Mouse (Mus musculus) cerebellum, adult 2 months (tissue): ENCODE data around the gene Plxna2. TPM values are rescaled to one million over a fixed set of nuclear protein-coding genes. Genes with fewer than 3 reads are reported as not detected.
A peak's percentile ranks its signal among the peaks of the same experiment; 100 is the strongest.

Experiments used
- DNase-seq, 2 experiments: peaks; one replicate each; pipeline ENCODE4 v3.0.0; 2021
- H3K27ac ChIP-seq: fragments of 200-500 bp; 2 replicates; pipeline ENCODE4 v1.5.1; 2012; ENCODE audit warnings: low read length, control low read depth, inconsistent platforms; ENCODE audit not compliant: insufficient read depth
- H3K27me3 ChIP-seq: fragments of 200-500 bp; 2 replicates; pipeline ENCODE4 v1.6.1; 2012; ENCODE audit warnings: inconsistent platforms, mild to moderate bottlenecking, low read length, moderate library complexity; ENCODE audit not compliant: control insufficient read depth, insufficient read depth
- H3K4me1 ChIP-seq: fragments of 200-500 bp; 2 replicates; pipeline ENCODE4 v1.6.1; 2011; ENCODE audit warnings: low read length; ENCODE audit not compliant: control insufficient read depth, insufficient read depth
- H3K4me3 ChIP-seq: fragments of 200-500 bp; replicated peaks from 2 replicates; pipeline ENCODE3; 2011; ENCODE audit warnings: mild to moderate bottlenecking, low read depth, low read length, control low read depth; ENCODE audit not compliant: insufficient read depth
- CTCF ChIP-seq: fragments of 200-500 bp; IDR thresholded peaks from 2 replicates; pipeline ENCODE4 v1.5.1; 2011; ENCODE audit warnings: low read depth, mild to moderate bottlenecking, control low read depth, low read length, moderate library complexity, borderline replicate concordance; ENCODE audit not compliant: insufficient read depth
- POLR2A ChIP-seq: fragments of 200-500 bp; IDR thresholded peaks from 2 replicates; pipeline ENCODE4 v1.6.1; 2011; ENCODE audit warnings: low read length, control low read depth, borderline replicate concordance; ENCODE audit not compliant: insufficient read depth
- WGBS: fragments of 180-500 bp; shearing (Covaris S2); methylation state at CpG from one replicate; pipeline ENCODE4 v1.1.7; 2018; 5-methylcytosine and 5-hydroxymethylcytosine counted together
- polyA plus RNA-seq: library from polyadenylated mRNA; depleted of rRNA; stranded (reverse); fragments of >200 nt; gene quantifications from 2 replicates; pipeline ENCODE4 v1.2.3, GENCODE M21; 2012

The Plxna2 gene
- polyA plus RNA-seq, 1 experiment, result 18.0 TPM

DNA sequence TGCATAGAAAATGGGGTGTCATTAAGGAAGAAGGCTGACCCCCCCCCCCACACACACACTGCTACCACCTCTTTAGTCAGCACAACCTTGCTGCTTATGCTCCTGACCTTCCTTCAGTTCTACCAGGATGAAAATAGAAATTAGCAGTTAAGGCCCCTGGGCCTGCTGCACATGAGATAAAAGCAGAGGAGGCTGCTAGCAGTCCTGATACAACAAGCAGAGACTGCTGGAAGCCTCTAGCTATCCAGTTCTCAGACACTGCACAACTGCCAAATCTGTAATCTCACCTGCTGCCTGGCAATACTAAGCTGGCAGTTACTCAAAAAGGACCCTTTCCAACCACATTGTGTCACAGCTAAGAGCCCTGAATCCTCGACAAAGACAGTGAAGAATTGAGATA lies 197.5 kb downstream of the Plxna2 start:
- DNase-seq, result peak in 1 of 2 experiments; percentile 28
- no peak for TF ChIP-seq CTCF
- TF ChIP-seq POLR2A, result no peak
- H3K27me3 ChIP-seq, result no peaks in the 10 kb centered on the region
- H3K4me1 ChIP-seq, result no peaks in the 10 kb centered on the region
- no peak overlapping the region for H3K27ac ChIP-seq
- 21% methylated on average over 1 of the region's 1 CpGs for WGBS
- no peak overlapping the region for H3K4me3 ChIP-seq

DNA sequence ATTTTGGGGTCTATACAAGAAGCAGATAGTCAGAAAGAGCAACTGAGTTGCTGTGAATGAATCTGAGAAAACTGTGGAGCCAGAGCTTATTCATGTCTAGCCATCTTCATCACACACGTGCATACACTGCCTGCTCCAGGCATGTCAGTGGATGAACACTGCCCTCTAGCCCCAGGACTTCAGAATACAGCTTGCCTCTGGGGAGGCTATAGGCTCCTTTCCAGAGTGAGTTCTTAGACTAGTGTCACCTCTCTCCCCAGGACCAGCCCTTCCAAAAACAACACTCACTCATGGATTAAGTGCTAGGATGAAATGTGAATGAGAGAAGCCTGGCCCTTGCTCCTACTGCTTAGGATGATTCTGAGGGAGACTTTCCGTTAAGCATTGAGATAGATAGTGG lies 198.9 kb downstream of the Plxna2 start:
- no peak overlapping the region for H3K4me3 ChIP-seq
- peak; percentile 70 to 76 for DNase-seq
- no peaks in the 10 kb centered on the region for H3K27me3 ChIP-seq
- H3K4me1 ChIP-seq, result no peaks in the 10 kb centered on the region
- no peak for TF ChIP-seq POLR2A
- peak; percentile 95 for TF ChIP-seq CTCF
- H3K27ac ChIP-seq, result no peak overlapping the region
- 49% methylated on average over 2 of the region's 2 CpGs for WGBS

DNA sequence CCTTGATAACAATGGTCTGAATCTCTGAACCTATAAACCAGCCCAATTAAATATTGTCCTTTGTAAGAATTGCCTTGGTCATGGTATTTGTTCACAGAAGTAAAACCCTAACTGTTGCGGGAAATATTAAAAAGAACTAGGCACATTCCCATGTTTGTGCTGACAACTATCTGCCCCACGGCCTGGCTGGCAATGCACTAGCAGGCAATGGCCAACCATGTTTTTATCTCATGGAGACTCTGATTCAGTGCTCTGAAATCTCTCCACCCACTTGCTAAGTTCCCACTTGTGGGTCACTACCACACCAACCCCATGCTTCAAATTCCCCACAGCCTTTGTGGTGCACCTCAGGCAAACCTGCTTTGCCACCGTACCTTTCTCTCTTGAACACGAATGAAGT lies 202.9 kb downstream of the Plxna2 start:
- H3K27me3 ChIP-seq, result no peaks in the 10 kb centered on the region
- H3K27ac ChIP-seq, result no peak overlapping the region
- H3K4me3 ChIP-seq, result no peak overlapping the region
- 83% methylated on average over 4 of the region's 4 CpGs for WGBS
- no peak for TF ChIP-seq CTCF
- TF ChIP-seq POLR2A, result no peak
- DNase-seq, result no peak
- H3K4me1 ChIP-seq, result no peaks in the 10 kb centered on the region

DNA sequence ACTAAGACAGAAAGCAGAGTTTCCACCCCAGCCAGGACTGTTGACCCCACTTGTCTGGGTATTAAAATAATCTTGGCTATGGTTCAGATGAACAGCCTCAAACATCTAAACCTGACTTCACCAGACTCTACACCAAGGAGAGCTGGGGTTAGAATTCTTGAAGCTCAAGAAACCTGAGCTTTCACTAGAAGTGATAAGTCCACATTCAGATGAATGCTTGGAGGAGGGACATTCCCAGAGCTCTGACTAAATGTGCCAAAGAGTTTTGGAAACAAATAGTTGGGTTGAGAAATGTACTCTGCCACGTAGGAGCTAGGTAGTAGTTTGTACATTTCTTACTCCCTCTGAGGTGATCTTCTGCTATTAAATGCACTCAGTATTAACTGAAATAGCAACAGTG lies 203.7 kb downstream of the Plxna2 start:
- WGBS, result 79% methylated on average over 1 of the region's 1 CpGs
- H3K4me3 ChIP-seq, result no peak overlapping the region
- DNase-seq, result no peak
- no peak for TF ChIP-seq CTCF
- no peak for TF ChIP-seq POLR2A
- no peaks in the 10 kb centered on the region for H3K27me3 ChIP-seq
- no peak overlapping the region for H3K27ac ChIP-seq
- no peaks in the 10 kb centered on the region for H3K4me1 ChIP-seq

DNA sequence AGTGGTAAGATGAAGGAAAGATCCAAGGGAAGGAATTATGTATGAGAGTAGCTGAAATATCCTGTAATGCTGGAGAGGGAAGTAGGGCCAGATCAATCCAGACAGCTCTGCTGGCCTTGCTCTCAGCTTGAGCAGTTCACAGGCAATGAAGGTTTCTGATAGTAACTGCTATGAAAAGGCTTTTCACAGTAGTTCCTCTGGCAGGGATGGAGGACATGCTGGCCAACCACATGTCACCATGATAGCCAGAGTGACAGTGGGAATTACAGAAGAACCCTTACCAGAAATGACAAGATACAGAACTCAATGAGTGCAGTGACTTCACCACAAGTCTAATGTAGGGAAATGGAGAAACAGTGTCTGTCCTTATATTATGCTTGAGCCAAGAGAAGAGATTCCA lies 210.3 kb downstream of the Plxna2 start:
- no peak overlapping the region for H3K27ac ChIP-seq
- H3K4me1 ChIP-seq, result no peaks in the 10 kb centered on the region
- H3K4me3 ChIP-seq, result no peak overlapping the region
- H3K27me3 ChIP-seq, result no peaks in the 10 kb centered on the region
- DNase-seq, result no peak
- TF ChIP-seq CTCF (no peak), POLR2A (no peak)

DNA sequence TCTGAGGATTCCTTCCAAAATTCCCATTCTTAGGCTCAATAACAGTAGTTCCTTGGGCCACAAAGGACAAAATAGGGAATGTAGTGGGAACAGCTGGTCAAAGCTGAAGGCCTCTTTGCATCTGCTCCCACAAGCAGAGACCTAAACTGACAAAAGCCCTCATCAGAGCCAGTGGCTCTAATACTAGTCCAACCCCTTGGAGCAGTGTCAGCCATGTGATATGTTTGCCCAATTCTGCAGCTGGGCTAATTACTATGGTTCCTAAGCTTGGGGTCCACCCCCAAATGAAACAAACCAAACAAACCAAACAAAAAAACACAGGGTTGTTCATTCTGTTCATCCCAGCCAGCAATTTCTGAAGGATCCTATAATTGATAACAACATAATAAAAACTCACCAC lies 217.2 kb downstream of the Plxna2 start:
- no peak for TF ChIP-seq POLR2A
- no peak for TF ChIP-seq CTCF
- no peak overlapping the region for H3K27ac ChIP-seq
- no peak for DNase-seq
- H3K4me3 ChIP-seq, result no peak overlapping the region
- no peaks in the 10 kb centered on the region for H3K4me1 ChIP-seq
- H3K27me3 ChIP-seq, result no peaks in the 10 kb centered on the region; the same call in 1 of the 2 replicates

DNA sequence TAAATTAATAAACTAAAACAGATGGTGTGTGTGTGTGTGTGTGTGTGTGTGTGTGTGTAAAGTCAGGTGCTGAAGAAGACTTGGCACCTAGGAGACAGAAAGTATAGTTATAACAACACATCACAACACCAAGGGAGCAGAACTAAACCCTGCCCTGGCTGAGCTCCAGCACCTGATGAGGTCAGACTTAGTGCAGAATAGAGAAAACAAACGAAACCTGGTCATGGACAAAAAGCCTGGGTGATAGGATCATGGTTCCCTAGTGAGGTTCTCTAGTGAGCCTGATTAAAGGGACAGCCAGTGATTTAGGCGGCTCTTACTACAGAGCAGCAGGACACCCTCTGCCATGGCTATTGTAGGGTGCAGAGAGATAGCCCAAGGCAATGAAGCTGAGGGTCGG lies 218.2 kb downstream of the Plxna2 start:
- no peaks in the 10 kb centered on the region for H3K4me1 ChIP-seq
- no peak overlapping the region for H3K4me3 ChIP-seq
- WGBS, result 78% methylated on average over 3 of the region's 3 CpGs
- TF ChIP-seq CTCF, result no peak
- H3K27ac ChIP-seq, result no peak overlapping the region
- DNase-seq, result no peak
- H3K27me3 ChIP-seq, result no peaks in the 10 kb centered on the region; the same call in 1 of the 2 replicates

DNA sequence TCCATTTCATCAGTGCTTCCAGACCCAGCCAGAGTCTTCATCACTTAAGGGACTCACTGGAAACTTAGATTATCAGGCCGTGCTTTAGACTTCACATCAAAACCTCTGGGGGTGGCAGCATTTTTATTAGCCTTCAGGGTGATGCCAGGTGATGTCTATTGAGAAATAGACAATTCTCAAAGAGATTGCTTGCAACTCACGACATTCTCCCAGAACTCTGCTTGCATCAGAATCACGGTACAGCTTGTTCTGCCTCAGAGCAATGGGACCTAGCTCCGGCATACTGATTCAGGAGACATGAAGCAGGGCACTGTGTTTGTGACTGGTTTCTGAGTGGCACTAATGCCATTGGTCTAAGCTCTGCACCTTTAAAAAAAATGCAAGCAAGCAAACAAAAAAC lies 218.7 kb downstream of the Plxna2 start:
- H3K27me3 ChIP-seq, result no peaks in the 10 kb centered on the region; the same call in 1 of the 2 replicates
- no peaks in the 10 kb centered on the region for H3K4me1 ChIP-seq
- no peak overlapping the region for H3K4me3 ChIP-seq
- 86% methylated on average over 4 of the region's 4 CpGs for WGBS
- no peak overlapping the region for H3K27ac ChIP-seq
- no peak for DNase-seq
- TF ChIP-seq POLR2A (no peak), CTCF (no peak)
